Mouse (Mus musculus) neural tube, embryonic 11.5 days (tissue): ENCODE measurements around the gene Ccdc157. TPM values are rescaled to one million over a fixed set of nuclear protein-coding genes. Genes with fewer than 3 reads are reported as not detected.

Experiments
- ATAC-seq: fragments of 200-750 bp; cut with Nextera tagmentation; 2 replicates; pipeline ENCODE4 v1.8.0; 2017; ENCODE audit warnings: moderate number of reproducible peaks, mild to moderate bottlenecking, moderate TSS enrichment, moderate library complexity; ENCODE audit not compliant: insufficient read depth, low FRiP score, low TSS enrichment
- DNase-seq: peaks from one replicate; pipeline ENCODE4 v3.0.0-alpha.2; 2015; ENCODE audit warnings: low spot score
- H3K27ac ChIP-seq: fragments of 300-500 bp; sonication (generic); 2 replicates; pipeline ENCODE4 v1.5.1; 2014; ENCODE audit warnings: low read depth, mild to moderate bottlenecking, low read length
- H3K27me3 ChIP-seq: fragments of 300-500 bp; sonication (generic); 2 replicates; pipeline ENCODE4 v1.6.1; 2014; ENCODE audit warnings: mild to moderate bottlenecking, low read length, mixed read lengths; ENCODE audit not compliant: control insufficient read depth, insufficient read depth
- H3K36me3 ChIP-seq: fragments of 300-500 bp; sonication (generic); 2 replicates; pipeline ENCODE4 v1.6.1; 2014; ENCODE audit warnings: mild to moderate bottlenecking, low read length, moderate library complexity, mixed read lengths; ENCODE audit not compliant: control insufficient read depth, insufficient read depth
- H3K4me1 ChIP-seq: fragments of 300-500 bp; sonication (generic); 2 replicates; pipeline ENCODE4 v1.6.1; 2014; ENCODE audit warnings: low read length, mixed read lengths; ENCODE audit not compliant: control insufficient read depth, insufficient read depth
- H3K4me2 ChIP-seq: fragments of 300-500 bp; sonication (generic); 2 replicates; pipeline ENCODE4 v1.6.1; 2014; ENCODE audit warnings: low read depth, mild to moderate bottlenecking, moderate library complexity
- H3K4me3 ChIP-seq: fragments of 300-500 bp; sonication (generic); 2 replicates; pipeline ENCODE4 v1.5.1; 2014; ENCODE audit warnings: low read depth, low read length
- H3K9ac ChIP-seq: fragments of 300-500 bp; sonication (generic); 2 replicates; pipeline ENCODE4 v1.6.1; 2014; ENCODE audit warnings: mild to moderate bottlenecking, low read length
- H3K9me3 ChIP-seq: fragments of 300-500 bp; sonication (generic); 2 replicates; pipeline ENCODE4 v1.6.1; 2016; ENCODE audit warnings: low read length; ENCODE audit not compliant: control insufficient read depth
- WGBS: fragments of 180-500 bp; shearing (Covaris S2); extraction: QIAGEN DNeasy Blood & Tissue Kit; methylation state at CpG from one replicate; pipeline ENCODE4 v1.1.7; 2014; 5-methylcytosine and 5-hydroxymethylcytosine counted together
- polyA plus RNA-seq: library from polyadenylated mRNA; unstranded; fragments of >200 nt; fragmentation: Nextera tagmentation; extraction: Ambion mirVana; gene quantifications from 2 replicates; pipeline ENCODE4 v1.2.1, GENCODE M21; 2014

The Ccdc157 gene
- polyA plus RNA-seq, 1 experiment from 2014 or later: 3.3 TPM

- H3K4me1 ChIP-seq: peaks cover 12% of the 10 kb centered on the region
These were observed 4.6 kb upstream of the Ccdc157 start for GRCm38 (mm10) chr11:4164701-4165100.

GRCm38 (mm10) chr11:4160758-4161480 lies 826 bp upstream of the Ccdc157 start:
- no peak for DNase-seq
- no peaks in the 10 kb centered on the region for H3K27me3 ChIP-seq
- peak overlapping the region; percentile 88 for H3K9ac ChIP-seq
- H3K4me2 ChIP-seq: peak overlapping the region; percentile 79
- no peaks in the 10 kb centered on the region for H3K9me3 ChIP-seq
- H3K36me3 ChIP-seq: peaks cover 7% of the 10 kb centered on the region
- peaks cover 12% of the 10 kb centered on the region for H3K4me1 ChIP-seq
- H3K27ac ChIP-seq: no peak overlapping the region; the same call in 1 of the 2 replicates
- 7% methylated on average over 15 of the region's 15 CpGs for WGBS
- peak overlapping the region; percentile 49 for H3K4me3 ChIP-seq
- no peak for ATAC-seq

More at GRCm38 (mm10) chr11:4164701-4165100, 4.6 kb upstream of the Ccdc157 start:
- Histone ChIP-seq H3K36me3 (peaks cover 30% of the 10 kb centered on the region), H3K27me3 (no peaks in the 10 kb centered on the region), H3K4me3 (no peak overlapping the region), H3K27ac (no peak overlapping the region), H3K9ac (no peak overlapping the region), H3K9me3 (no peaks in the 10 kb centered on the region), H3K4me2 (no peak overlapping the region)
- no peak for ATAC-seq
- WGBS: 100% methylated on average over 2 of the region's 2 CpGs
- DNase-seq: no peak

- 91% methylated on average over 3 of the region's 3 CpGs for WGBS
- peaks cover 12% of the 10 kb centered on the region for H3K4me1 ChIP-seq
- no peak overlapping the region for H3K9ac ChIP-seq
- no peaks in the 10 kb centered on the region; the same call in 1 of the 2 replicates for H3K36me3 ChIP-seq
- no peak overlapping the region for H3K27ac ChIP-seq
- no peak overlapping the region for H3K4me3 ChIP-seq
- no peaks in the 10 kb centered on the region for H3K9me3 ChIP-seq
- no peak overlapping the region for H3K4me2 ChIP-seq
- no peak for ATAC-seq
- no peaks in the 10 kb centered on the region for H3K27me3 ChIP-seq
- no peak for DNase-seq
These were observed 1.4 kb downstream of the Ccdc157 start for GRCm38 (mm10) chr11:4158676-4159075.

DNA sequence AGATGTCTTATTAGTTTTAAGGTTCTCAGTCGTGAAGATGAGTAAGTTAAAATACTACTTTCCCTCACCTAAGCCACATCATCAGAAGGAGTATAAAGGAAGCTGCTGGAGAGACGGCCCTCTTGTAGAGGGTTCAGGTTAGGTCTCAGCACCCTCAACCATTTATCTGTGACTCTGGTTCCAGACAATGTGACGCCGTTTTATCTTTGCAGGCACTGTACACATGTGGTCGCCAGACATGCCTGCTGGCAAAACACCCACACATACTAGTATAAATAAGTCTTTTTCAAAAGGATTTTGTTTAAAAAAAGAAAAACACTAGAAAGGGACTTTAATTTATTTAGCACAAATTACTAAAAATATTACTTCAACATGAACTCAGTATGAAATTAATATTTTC lies 4.5 kb downstream of the Ccdc157 start:
- no peak for ATAC-seq
- Histone ChIP-seq H3K9ac (no peak overlapping the region), H3K4me1 (no peaks in the 10 kb centered on the region; the same call in 1 of the 2 replicates), H3K4me2 (no peak overlapping the region), H3K4me3 (no peak overlapping the region), H3K36me3 (no peaks in the 10 kb centered on the region), H3K27ac (no peak overlapping the region), H3K27me3 (no peaks in the 10 kb centered on the region), H3K9me3 (no peaks in the 10 kb centered on the region)
- WGBS: 72% methylated on average over 5 of the region's 5 CpGs
- DNase-seq: no peak

DNA sequence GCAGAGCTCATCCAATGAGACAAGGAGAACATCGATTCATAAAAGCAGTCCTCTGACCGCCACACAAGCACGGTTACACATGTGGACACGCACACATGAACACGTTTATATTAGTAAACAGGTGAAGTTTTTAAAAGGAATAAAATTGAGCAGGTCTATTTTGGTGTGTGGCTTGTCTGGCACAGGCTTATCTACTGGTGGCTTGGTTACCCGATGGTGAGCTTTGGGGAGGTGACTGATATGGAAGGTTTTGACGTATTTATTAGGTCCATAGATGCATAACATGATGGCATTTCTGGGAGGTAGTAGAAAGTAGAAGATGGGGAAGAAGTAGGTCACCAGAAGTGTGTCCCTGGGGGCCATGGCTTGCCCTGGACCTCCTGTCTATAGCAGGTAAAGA lies 6.4 kb downstream of the Ccdc157 start:
- H3K4me1 ChIP-seq: no peaks in the 10 kb centered on the region
- WGBS: 95% methylated on average over 7 of the region's 7 CpGs
- no peak for ATAC-seq

GRCm38 (mm10) chr11:4149886-4150285 lies 10.2 kb downstream of the Ccdc157 start:
- no peak overlapping the region for H3K4me3 ChIP-seq
- no peaks in the 10 kb centered on the region for H3K9me3 ChIP-seq
- DNase-seq (no peak), ATAC-seq (no peak)
- H3K27me3 ChIP-seq: no peaks in the 10 kb centered on the region
- WGBS: 91% methylated on average over 6 of the region's 6 CpGs
- no peak overlapping the region for H3K4me2 ChIP-seq
- H3K9ac ChIP-seq: no peak overlapping the region
- no peak overlapping the region for H3K27ac ChIP-seq
- no peaks in the 10 kb centered on the region for H3K4me1 ChIP-seq
- no peaks in the 10 kb centered on the region for H3K36me3 ChIP-seq

More for the DNA sequence above, 6.4 kb downstream of the Ccdc157 start:
- Histone ChIP-seq H3K9ac (no peak overlapping the region), H3K36me3 (no peaks in the 10 kb centered on the region), H3K4me2 (no peak overlapping the region), H3K27ac (no peak overlapping the region), H3K9me3 (no peaks in the 10 kb centered on the region), H3K4me3 (no peak overlapping the region), H3K27me3 (no peaks in the 10 kb centered on the region)
- DNase-seq: no peak

DNA sequence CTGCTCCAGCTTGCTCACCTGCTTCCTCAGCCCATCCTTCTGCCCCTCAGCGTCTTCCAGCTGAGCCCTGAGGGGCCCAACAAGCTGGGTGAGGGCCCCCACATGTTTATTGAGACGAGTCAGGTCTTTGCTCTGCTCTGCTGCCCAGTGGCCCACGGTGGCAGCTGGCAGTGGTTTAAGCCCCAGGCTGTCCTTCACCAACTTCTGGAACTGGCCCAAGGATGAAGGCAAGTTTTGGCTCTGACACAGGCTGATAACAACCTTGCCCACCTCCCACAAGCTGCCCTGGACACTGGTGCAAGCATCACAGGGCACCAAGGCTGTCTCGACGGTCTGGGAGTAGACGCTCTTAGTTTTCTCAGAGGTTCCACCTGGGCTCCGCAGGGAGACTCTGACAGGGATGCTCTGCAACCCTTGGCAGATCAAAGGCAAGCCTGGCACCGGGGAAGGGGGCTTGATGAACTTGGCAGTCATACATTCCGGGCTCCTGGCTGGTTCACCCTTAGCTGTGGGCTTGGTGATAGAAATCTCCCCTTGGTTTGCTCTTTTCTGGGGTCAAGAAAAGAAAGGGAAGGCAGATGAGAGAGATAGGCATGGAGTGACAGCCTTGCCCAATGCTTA lies 11.4 kb downstream of the Ccdc157 start:
- H3K27ac ChIP-seq: no peak overlapping the region
- no peak overlapping the region for H3K4me2 ChIP-seq
- no peaks in the 10 kb centered on the region for H3K4me1 ChIP-seq
- peaks cover 3% of the 10 kb centered on the region; the same call in 1 of the 2 replicates for H3K36me3 ChIP-seq
- ATAC-seq (no peak), DNase-seq (no peak)
- no peak overlapping the region for H3K4me3 ChIP-seq
- H3K9me3 ChIP-seq: no peaks in the 10 kb centered on the region
- no peak overlapping the region for H3K9ac ChIP-seq
- 89% methylated on average over 9 of the region's 9 CpGs for WGBS
- no peaks in the 10 kb centered on the region for H3K27me3 ChIP-seq

DNA sequence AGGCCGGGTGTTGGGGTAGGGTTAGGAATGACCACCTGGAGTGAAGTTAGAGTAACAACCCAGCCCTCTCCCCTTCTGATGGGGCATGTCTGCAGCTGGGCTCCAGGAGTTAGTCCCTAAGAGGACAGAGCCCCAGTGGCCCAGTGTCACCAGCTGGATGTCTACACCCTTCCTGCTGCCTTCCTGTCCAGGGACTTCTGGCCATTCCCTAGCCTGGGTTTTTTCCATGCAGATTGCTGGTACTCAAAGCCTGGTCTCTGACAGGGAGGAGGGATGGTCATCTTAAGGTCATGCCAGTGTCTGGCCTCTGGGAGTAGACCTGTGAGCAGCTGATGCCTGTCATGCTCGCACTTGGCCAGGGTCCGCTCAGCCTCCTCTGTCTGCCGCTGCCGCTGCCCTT lies 12.0 kb downstream of the Ccdc157 start:
- DNase-seq (no peak), ATAC-seq (no peak)
- Histone ChIP-seq H3K4me3 (no peak overlapping the region), H3K4me1 (no peaks in the 10 kb centered on the region), H3K9me3 (no peaks in the 10 kb centered on the region), H3K4me2 (no peak overlapping the region), H3K36me3 (peaks cover 3% of the 10 kb centered on the region; the same call in 1 of the 2 replicates), H3K27ac (no peak overlapping the region), H3K27me3 (no peaks in the 10 kb centered on the region), H3K9ac (no peak overlapping the region)
- WGBS: 85% methylated on average over 5 of the region's 5 CpGs

- H3K4me2 ChIP-seq: no peak overlapping the region
- no peaks in the 10 kb centered on the region for H3K4me1 ChIP-seq
- 87% methylated on average over 10 of the region's 10 CpGs for WGBS
- ATAC-seq (no peak), DNase-seq (no peak)
- H3K27ac ChIP-seq: no peak overlapping the region
- H3K9me3 ChIP-seq: no peaks in the 10 kb centered on the region
- H3K36me3 ChIP-seq: peaks cover 9% of the 10 kb centered on the region
- H3K4me3 ChIP-seq: no peak overlapping the region
- H3K27me3 ChIP-seq: no peaks in the 10 kb centered on the region
- no peak overlapping the region for H3K9ac ChIP-seq
These were observed 13.0 kb downstream of the Ccdc157 start for GRCm38 (mm10) chr11:4147098-4147497.
